Mouse (Mus musculus) myocyte (in vitro differentiated cells): Measurements from ENCODE around the gene Nub1.

ENCODE experiments used
- CEBPB ChIP-seq: IDR thresholded peaks from 2 replicates; pipeline ENCODE4 v1.6.1; 2011; ENCODE audit warnings: mild to moderate bottlenecking, moderate library complexity; ENCODE audit not compliant: poor library complexity, insufficient read depth, severe bottlenecking
- E2F4 ChIP-seq: IDR thresholded peaks from one replicate; pipeline ENCODE4 v1.6.1; 2011; ENCODE audit warnings: mild to moderate bottlenecking, control low read depth, moderate library complexity; ENCODE audit not compliant: insufficient read depth
- MAX ChIP-seq: IDR thresholded peaks from one replicate; pipeline ENCODE4 v1.6.1; 2011; ENCODE audit warnings: low read depth, mild to moderate bottlenecking, control low read depth
- MYOD1 ChIP-seq, 3 experiments: IDR thresholded peaks; one replicate each; pipeline ENCODE4 v1.6.1; 2011; ENCODE audit warnings: control low read depth in 2 of 3, low read depth in 2 of 3, mild to moderate bottlenecking in 2 of 3, moderate library complexity in 1 of 3; ENCODE audit not compliant: insufficient read length in 2 of 3, control insufficient read depth in 1 of 3
- MYOG ChIP-seq, 3 experiments: IDR thresholded peaks; one replicate each; pipeline ENCODE4 v1.6.1; 2011; ENCODE audit warnings: control low read depth in 2 of 3, low read depth in 2 of 3, mild to moderate bottlenecking in 2 of 3; ENCODE audit not compliant: insufficient read length in 2 of 3, control insufficient read depth in 1 of 3, insufficient read depth in 1 of 3
- POLR2A ChIP-seq: IDR thresholded peaks from one replicate; pipeline ENCODE4 v1.6.1; 2011; ENCODE audit warnings: low read depth, mild to moderate bottlenecking, control low read depth, moderate library complexity; ENCODE audit not compliant: insufficient read length
- POLR2AphosphoS2 ChIP-seq: IDR thresholded peaks from one replicate; pipeline ENCODE4 v1.6.1; 2011; ENCODE audit warnings: low read depth, control low read depth; ENCODE audit not compliant: insufficient read length
- REST ChIP-seq: IDR thresholded peaks from one replicate; pipeline ENCODE4 v1.6.1; 2011; ENCODE audit warnings: mild to moderate bottlenecking, control low read depth, moderate library complexity; ENCODE audit not compliant: insufficient read depth, insufficient read length
- SRF ChIP-seq: IDR thresholded peaks from one replicate; pipeline ENCODE4 v1.6.1; 2011; ENCODE audit warnings: low read depth; ENCODE audit not compliant: control insufficient read depth, insufficient read length
- TCF12 ChIP-seq: IDR thresholded peaks from one replicate; pipeline ENCODE4 v1.6.1; 2011; ENCODE audit warnings: mild to moderate bottlenecking, control low read depth; ENCODE audit not compliant: poor library complexity, insufficient read depth, severe bottlenecking
- TCF3 ChIP-seq: IDR thresholded peaks from one replicate; pipeline ENCODE4 v1.6.1; 2011; ENCODE audit warnings: low read depth, control low read depth; ENCODE audit not compliant: insufficient read length
- USF1 ChIP-seq: IDR thresholded peaks from one replicate; pipeline ENCODE4 v1.6.1; 2011; ENCODE audit warnings: low read depth, mild to moderate bottlenecking, control low read depth, moderate library complexity

- TF ChIP-seq MYOD1 (IDR thresholded peaks at IDR 0.05; ENCODE audit: control insufficient read depth in 1 of 3, insufficient read length in 2 of 3, low read depth in 2 of 3) (no peak), POLR2A (no peak), USF1 (no peak), E2F4 (no peak), REST (no peak), MAX (no peak), SRF (no peak), POLR2AphosphoS2 (no peak), CEBPB (no peak), TCF12 (no peak), MYOG (IDR thresholded peaks at IDR 0.05; ENCODE audit: control insufficient read depth in 1 of 3, insufficient read depth in 1 of 3, insufficient read length in 2 of 3, low read depth in 2 of 3) (no peak), TCF3 (no peak)
Measured at GRCm38 (mm10) chr5:24733771-24734426, 48.6 kb downstream of the Nub1 start.
